Mouse (Mus musculus): ENCODE data around the gene Depdc7.

- TF ChIP-seq GATA1 (IDR thresholded peaks at IDR 0.05; ENCODE audit: low read length) (no peak), TAL1 (IDR thresholded peaks at IDR 0.05; ENCODE audit: low read length) (no peak)
Observed at GRCm38 (mm10) chr2:104746251-104746650, 3.6 kb upstream of the Depdc7 start.
